Mouse (Mus musculus) adrenal gland, adult 18-20 months (tissue): ENCODE results near the gene Vwce. TPM values are rescaled to one million over a fixed set of nuclear protein-coding genes. Genes with fewer than 3 reads are reported as not detected.

Source experiments
- DNase-seq, 2 experiments: peaks; one replicate each; pipeline ENCODE4 v3.0.0; 2021 to 2022; ENCODE audit warnings: low spot score in 2 of 2
- total RNA-seq, 2 experiments: library from RNA; stranded (reverse); gene quantifications; 1 replicate in 1 of 2; 2 replicates in 1 of 2; pipeline ENCODE4 v1.2.3; 2021

The Vwce gene
- total RNA-seq, 2 experiments from 2014 or later, result 0.20 to 0.38 TPM

GRCm38 (mm10) chr19:10689470-10690166 lies 55.6 kb downstream of the Vwce start:
- peak in 1 of 2 experiments; percentile 20 for DNase-seq

GRCm38 (mm10) chr19:10690336-10690735 lies 56.3 kb downstream of the Vwce start:
- peak in 1 of 2 experiments; percentile 24 for DNase-seq

- DNase-seq, result no peak
Measured at GRCm38 (mm10) chr19:10691121-10691520, 57.1 kb downstream of the Vwce start.

- DNase-seq, result no peak
Measured at GRCm38 (mm10) chr19:10691660-10692059, 57.6 kb downstream of the Vwce start.

GRCm38 (mm10) chr19:10692361-10692760 lies 58.3 kb downstream of the Vwce start:
- no peak for DNase-seq

- no peak for DNase-seq
Measured at GRCm38 (mm10) chr19:10693926-10694682, 60.1 kb downstream of the Vwce start.

- no peak for DNase-seq
Measured at GRCm38 (mm10) chr19:10695801-10696200, 61.8 kb downstream of the Vwce start.

- DNase-seq, result no peak
Measured at GRCm38 (mm10) chr19:10698131-10698991, 64.3 kb downstream of the Vwce start.

- no peak for DNase-seq
Measured at GRCm38 (mm10) chr19:10699851-10700250, 65.8 kb downstream of the Vwce start.

- no peak for DNase-seq
Measured at GRCm38 (mm10) chr19:10701013-10701726, 67.2 kb downstream of the Vwce start.

- no peak for DNase-seq
Measured at GRCm38 (mm10) chr19:10702125-10702524, 68.1 kb downstream of the Vwce start.

GRCm38 (mm10) chr19:10703470-10703869 lies 69.5 kb downstream of the Vwce start:
- no peak for DNase-seq

- no peak for DNase-seq
Measured at GRCm38 (mm10) chr19:10707087-10707875, 73.3 kb downstream of the Vwce start.

GRCm38 (mm10) chr19:10707881-10708280 lies 73.9 kb downstream of the Vwce start:
- no peak for DNase-seq

GRCm38 (mm10) chr19:10708900-10709299 lies 74.9 kb downstream of the Vwce start:
- peak in 1 of 2 experiments; percentile 13 for DNase-seq

GRCm38 (mm10) chr19:10709360-10710087 lies 75.5 kb downstream of the Vwce start:
- DNase-seq, result peak; percentile 93 to 95

GRCm38 (mm10) chr19:10710088-10710511 lies 76.1 kb downstream of the Vwce start:
- peak; percentile 31 to 66 for DNase-seq

GRCm38 (mm10) chr19:10710751-10711150 lies 76.7 kb downstream of the Vwce start:
- no peak for DNase-seq

GRCm38 (mm10) chr19:10712194-10712593 lies 78.2 kb downstream of the Vwce start:
- DNase-seq, result no peak
